Mouse (Mus musculus) kidney, adult 11 months (tissue): Measurements from ENCODE around the gene Krtap12-1.
"Not testable (repeated sequence)": the region's sequence is repeated elsewhere in the genome, so short reads cannot be mapped to it uniquely, and the experiment has no call there.

Experiments used
- DNase-seq: peaks from one replicate; pipeline ENCODE4 v3.0.0; 2022

Gene Krtap12-1

DNA sequence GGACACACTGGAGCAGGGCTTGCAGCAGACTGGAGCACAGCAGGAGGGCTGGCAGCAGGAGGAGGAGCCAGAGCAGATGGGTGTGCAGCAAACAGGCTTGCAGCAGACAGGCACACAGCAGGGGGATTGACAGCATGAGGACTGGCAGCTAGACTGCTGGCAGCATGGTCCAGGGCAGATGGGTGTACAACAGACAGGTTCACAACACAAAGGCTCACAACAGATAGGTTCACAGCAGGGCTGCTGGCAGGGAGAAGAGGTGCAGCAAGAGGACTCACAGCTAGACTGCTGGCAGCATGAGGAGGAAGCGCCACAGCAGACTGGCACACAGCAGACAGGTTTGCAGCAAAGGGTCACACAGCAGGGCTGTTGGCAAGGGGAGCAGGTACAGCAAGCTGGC, 30.3 kb downstream of the Krtap12-1 start:
- DNase-seq, result not testable (repeated sequence)

DNA sequence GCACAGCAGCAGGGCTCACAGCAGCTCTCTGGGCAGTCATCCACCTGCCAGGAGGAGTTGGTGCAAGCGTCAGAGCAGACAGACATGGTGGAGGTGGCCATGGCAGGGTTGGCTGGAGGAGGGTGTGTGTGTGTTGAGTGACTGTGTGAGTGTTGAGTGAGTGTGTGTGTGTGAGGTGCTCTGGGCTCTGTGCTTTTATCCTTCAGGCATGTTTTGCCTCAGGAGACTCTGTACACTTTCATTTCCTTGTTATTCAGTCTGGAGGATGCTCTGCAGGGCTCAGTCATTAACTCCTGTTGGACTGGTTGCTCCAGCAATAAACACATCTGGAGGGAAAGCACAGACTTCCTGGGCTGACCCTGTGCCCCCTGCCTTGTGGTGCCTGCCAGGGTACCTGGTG, 30.9 kb downstream of the Krtap12-1 start, which contains the start of gene Gm9736:
Gene Gm9736 (minus strand): TSS at position 101 of the 400 bp plus-strand sequence.
- not testable (repeated sequence) for DNase-seq

DNA sequence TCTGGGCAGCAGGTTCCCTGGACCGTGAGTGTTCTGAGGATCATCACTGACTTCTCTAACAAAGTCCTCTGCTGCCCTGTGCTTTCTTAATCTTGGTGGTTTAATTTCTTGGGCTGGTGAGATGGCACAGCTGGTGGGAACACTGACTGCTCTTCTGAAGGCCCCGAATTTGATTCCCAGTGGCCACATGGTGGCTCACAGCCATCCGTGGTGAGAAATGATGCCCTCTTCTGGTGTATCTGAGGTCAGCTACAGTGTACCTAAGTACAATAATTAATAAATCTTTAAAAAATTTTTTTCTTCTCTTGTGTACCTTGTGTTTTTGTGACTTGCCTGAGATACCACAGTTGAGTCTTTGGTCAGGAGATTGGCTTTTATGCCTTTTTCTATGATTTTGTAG, 31.9 kb downstream of the Krtap12-1 start:
- DNase-seq, result not testable (repeated sequence)

DNA sequence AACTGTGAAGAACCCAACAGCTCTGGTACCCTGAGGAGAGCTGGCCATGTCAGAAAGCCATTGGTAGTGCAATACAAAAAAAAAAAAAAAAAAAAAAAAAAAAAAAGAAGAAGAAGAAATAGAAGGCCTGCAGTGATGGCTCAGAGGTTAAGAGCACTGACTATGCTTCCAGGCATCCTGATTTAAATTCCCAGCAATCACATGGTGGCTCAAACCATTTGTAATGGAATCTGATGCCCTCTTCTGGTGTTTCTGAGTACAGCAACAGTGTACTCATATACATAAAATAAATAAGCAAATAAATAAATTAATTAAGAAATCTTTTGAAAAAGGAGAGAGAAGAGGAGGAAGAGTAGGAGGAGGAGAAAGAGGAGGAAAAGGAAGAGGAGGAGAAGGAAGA, 33.0 kb downstream of the Krtap12-1 start:
- DNase-seq, result no peak

DNA sequence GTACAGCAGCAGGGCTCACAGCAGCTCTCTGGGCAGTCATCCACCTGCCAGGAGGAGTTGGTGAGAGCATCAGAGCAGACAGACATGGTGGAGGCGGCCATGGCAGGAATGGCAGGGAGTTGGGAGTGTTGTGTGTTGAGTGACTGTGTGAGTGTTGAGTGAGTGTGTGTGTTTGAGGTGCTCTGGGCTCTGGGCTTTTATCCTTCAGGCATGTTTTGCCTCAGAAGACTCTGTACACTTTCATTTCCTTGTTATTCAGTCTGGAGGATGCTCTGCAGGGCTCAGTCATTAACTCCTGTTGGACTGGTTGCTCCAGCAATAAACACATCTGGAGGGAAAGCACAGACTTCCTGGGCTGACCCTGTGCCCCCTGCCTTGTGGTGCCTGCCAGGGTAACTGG, 39.2 kb downstream of the Krtap12-1 start, which contains the start of gene Gm3233:
Gene Gm3233 (minus strand): TSS at position 101 of the 400 bp plus-strand sequence.
- not testable (repeated sequence) for DNase-seq

DNA sequence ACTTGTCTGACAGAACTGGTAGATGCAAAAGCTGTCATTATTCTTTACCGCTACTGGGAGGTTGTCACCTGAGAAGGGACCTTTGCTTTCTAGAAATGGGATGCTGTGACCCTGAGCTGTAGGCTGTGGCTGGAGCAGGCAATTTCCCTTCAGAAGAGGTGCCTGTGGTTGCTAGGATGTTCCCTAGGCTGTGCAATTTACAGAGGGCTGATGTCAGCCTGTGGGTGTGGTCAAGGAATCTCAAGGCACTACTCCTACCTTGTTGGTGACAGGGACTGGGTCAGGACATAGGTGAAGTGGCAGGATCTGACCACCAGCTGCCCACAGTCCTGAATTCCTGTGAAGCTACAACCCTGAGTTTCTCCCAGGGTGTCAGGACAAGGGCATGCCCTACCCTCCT, 49.3 kb downstream of the Krtap12-1 start:
- DNase-seq, result no peak
